Mouse (Mus musculus) kidney, embryonic 15.5 days (tissue): ENCODE data around the gene Nol3. TPM values are rescaled to one million over a fixed set of nuclear protein-coding genes. Genes with fewer than 3 reads are reported as not detected.

Experiments used
- ATAC-seq: fragments of 200-750 bp; cut with Nextera tagmentation; replicated peaks from 2 replicates; pipeline ENCODE4 v1.8.0; 2017; ENCODE audit warnings: moderate TSS enrichment; ENCODE audit not compliant: low FRiP score
- H3K27ac ChIP-seq: fragments of 300-500 bp; sonication (generic); 2 replicates; pipeline ENCODE4 v1.5.1; 2015; ENCODE audit warnings: mild to moderate bottlenecking, inconsistent platforms
- H3K27me3 ChIP-seq: fragments of 300-500 bp; sonication (generic); 2 replicates; pipeline ENCODE4 v1.6.1; 2015; ENCODE audit warnings: inconsistent platforms
- H3K36me3 ChIP-seq: fragments of 300-500 bp; sonication (generic); 2 replicates; pipeline ENCODE4 v1.6.1; 2015; ENCODE audit warnings: inconsistent platforms
- H3K4me1 ChIP-seq: fragments of 300-500 bp; sonication (generic); 2 replicates; pipeline ENCODE4 v1.6.1; 2015; ENCODE audit warnings: inconsistent platforms
- H3K4me2 ChIP-seq: fragments of 300-500 bp; sonication (generic); 2 replicates; pipeline ENCODE4 v1.6.1; 2015; ENCODE audit warnings: moderate library complexity, mild to moderate bottlenecking, inconsistent platforms
- H3K4me3 ChIP-seq: fragments of 300-500 bp; sonication (generic); replicated peaks from 2 replicates; pipeline ENCODE4 v1.5.1; 2015; ENCODE audit warnings: mild to moderate bottlenecking, inconsistent platforms
- H3K9ac ChIP-seq: fragments of 300-500 bp; sonication (generic); 2 replicates; pipeline ENCODE4 v1.6.1; 2015; ENCODE audit warnings: mild to moderate bottlenecking, inconsistent platforms
- H3K9me3 ChIP-seq: fragments of 300-500 bp; sonication (generic); replicated peaks from 2 replicates; pipeline ENCODE4 v1.6.1; 2016; ENCODE audit warnings: inconsistent platforms
- WGBS: fragments of 180-500 bp; shearing (Covaris S2); methylation state at CpG from one replicate; pipeline ENCODE4 v1.1.7; 2015; ENCODE audit warnings: mixed read lengths; 5-methylcytosine and 5-hydroxymethylcytosine counted together
- polyA plus RNA-seq: library from polyadenylated mRNA; unstranded; fragments of >200 nt; fragmentation: Nextera tagmentation; extraction: Ambion mirVana; gene quantifications from 2 replicates; pipeline ENCODE4 v1.2.1, GENCODE M21; 2015

Nol3 gene
- polyA plus RNA-seq, 1 experiment from 2014 or later: 0.84 TPM

DNA sequence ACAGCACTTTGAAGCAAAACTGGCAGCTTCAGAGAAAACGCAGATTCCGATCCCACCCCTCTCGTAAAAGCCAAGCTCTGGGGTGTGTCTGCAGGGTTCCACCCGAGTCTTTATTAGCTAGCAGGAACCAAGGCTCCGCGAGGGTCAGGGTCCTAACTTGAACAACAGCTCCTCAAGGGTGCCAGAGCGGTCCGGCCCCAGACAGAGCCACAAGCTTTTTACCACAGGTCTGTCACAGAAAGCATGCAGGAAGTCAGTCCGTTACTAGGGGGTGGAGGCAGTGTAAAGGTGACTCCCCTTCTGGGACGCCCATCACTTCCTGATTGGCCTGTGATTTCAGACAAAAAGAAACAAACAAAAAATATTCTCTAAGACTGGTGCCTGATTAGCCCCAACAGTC is 10.8 kb upstream of the Nol3 start:
- peak overlapping the region; percentile 82 for H3K4me2 ChIP-seq
- peaks cover 44% of the 10 kb centered on the region for H3K4me1 ChIP-seq
- peaks cover 90% of the 10 kb centered on the region for H3K27me3 ChIP-seq
- WGBS: 4% methylated on average over 10 of the region's 10 CpGs
- no peak overlapping the region for H3K27ac ChIP-seq
- no peaks in the 10 kb centered on the region for H3K9me3 ChIP-seq
- 0 out of 2 replicates have a peak overlapping the region, but pooled peaks have one; percentile 54 for H3K9ac ChIP-seq
- no peaks in the 10 kb centered on the region for H3K36me3 ChIP-seq
- no peak for ATAC-seq
- peak overlapping the region; percentile 60 for H3K4me3 ChIP-seq

DNA sequence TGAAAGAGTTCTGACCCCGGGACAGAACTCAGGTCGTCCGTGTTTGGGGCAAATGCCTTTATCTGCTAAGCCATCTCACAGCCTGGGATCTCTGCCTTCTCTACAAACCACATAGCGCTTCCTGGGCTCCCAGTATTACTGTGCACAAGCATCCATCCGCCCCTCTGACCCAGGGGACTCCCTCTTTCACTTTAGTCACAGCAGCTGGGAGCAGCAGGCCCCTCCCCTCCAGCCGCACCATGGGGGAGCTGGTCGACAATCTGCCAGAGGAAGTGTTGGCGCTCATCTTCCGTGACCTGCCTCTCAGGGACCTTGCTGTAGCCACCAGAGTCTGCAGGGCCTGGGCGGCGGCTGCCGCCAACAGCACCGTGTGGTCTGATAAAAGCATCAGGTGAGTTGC is 9.2 kb upstream of the Nol3 start:
- Histone ChIP-seq H3K4me3 (no peak overlapping the region), H3K9me3 (no peaks in the 10 kb centered on the region), H3K4me2 (no peak overlapping the region), H3K27ac (no peak overlapping the region), H3K4me1 (peaks cover 51% of the 10 kb centered on the region), H3K36me3 (no peaks in the 10 kb centered on the region), H3K9ac (no peak overlapping the region), H3K27me3 (peaks cover 90% of the 10 kb centered on the region)
- WGBS: 22% methylated on average over 13 of the region's 13 CpGs
- ATAC-seq: no peak

DNA sequence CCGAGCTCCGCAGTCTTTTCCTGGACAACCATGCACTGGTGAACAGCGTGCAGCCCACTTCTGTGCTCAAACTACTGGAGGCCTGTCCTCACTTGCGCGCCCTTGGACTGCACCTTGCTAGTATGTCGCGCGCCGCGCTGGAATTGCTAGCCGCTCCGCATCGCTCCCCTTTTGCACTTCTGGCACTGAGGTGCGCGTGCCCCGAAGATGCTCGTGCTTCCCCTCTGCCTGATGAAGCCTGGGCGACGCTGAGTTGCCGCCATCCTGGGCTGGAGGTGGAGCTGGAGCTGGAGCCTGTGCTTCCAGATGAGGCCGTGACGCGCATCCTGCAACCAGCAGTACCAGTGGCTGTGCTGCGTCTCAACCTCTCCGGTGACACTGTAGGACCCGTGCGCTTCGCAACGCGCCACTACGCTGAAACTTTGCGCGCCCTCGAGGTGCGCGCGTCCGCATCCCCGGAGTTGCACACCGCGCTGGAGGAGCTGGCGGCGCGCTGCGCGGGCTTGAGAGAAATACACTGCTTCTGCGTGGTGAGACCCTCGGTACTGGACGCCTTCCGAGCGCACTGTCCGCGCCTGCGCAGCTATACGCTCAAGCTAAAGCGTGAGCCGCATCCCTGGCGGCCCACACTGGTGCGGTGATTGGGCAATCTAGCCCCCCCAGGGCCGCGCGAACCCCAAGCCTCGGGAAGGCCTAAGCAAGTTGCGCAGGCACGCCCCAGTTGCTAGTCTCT is 7.4 kb upstream of the Nol3 start:
- Histone ChIP-seq H3K9ac (peak overlapping the region; percentile 22; the same call in 1 of the 2 replicates), H3K4me2 (peak overlapping the region; percentile 92), H3K27ac (no peak overlapping the region), H3K36me3 (no peaks in the 10 kb centered on the region), H3K27me3 (peaks cover 94% of the 10 kb centered on the region), H3K4me3 (peak overlapping the region; percentile 53), H3K9me3 (no peaks in the 10 kb centered on the region), H3K4me1 (peaks cover 51% of the 10 kb centered on the region)
- WGBS: under 1% methylated on average over 65 of the region's 65 CpGs
- ATAC-seq: peak; percentile 43

DNA sequence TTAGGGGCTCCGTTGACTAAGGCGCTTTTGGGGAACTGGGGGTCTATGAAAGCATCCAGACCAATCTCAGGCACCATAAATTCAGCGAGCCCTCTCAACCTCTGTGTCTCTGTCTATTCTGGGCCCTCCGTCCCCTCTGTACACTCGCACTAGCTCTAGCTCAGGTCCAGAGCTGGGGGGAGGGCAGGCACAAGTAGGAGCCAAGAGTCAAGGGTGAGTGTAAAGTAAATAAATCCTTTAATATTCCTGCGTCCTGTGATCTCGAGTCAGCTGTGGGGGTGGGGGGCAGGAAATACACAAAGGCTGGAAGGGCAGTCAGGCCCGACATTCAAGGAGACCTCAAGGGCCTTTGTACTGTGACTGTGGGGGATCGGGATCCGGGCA is 6.9 kb upstream of the Nol3 start:
- ATAC-seq: no peak
- H3K4me3 ChIP-seq: peak overlapping the region; percentile 53
- 2% methylated on average over 10 of the region's 10 CpGs for WGBS
- H3K27ac ChIP-seq: no peak overlapping the region
- H3K9me3 ChIP-seq: no peaks in the 10 kb centered on the region
- peak overlapping the region; percentile 35; the same call in 1 of the 2 replicates for H3K9ac ChIP-seq
- H3K4me2 ChIP-seq: peak overlapping the region; percentile 92
- H3K4me1 ChIP-seq: peaks cover 47% of the 10 kb centered on the region
- H3K36me3 ChIP-seq: no peaks in the 10 kb centered on the region
- H3K27me3 ChIP-seq: peaks cover 96% of the 10 kb centered on the region

DNA sequence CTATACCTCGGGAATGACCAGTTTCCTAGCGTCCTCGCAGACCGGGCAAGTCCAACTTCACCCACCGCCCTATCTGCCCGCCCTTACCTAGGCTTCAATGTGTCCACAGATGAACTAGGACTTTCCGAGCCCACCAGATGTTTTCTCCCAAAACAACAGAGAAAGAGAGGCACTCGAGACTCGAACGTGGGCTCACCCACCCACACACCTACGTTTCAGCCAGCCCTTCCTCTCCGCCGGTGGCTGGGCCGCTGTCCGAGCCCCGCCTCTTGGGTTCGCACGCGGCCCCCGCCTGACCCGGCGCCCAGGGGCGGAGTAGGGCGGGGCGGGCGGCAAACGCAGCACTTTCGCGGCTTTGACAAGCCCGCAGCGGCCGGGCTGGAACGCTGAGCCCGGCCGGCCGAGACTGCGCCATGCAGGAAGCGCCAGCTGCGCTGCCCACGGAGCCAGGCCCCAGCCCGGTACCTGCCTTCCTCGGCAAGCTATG is 6.4 kb upstream of the Nol3 start, which contains the start of gene Hsf4:
TSS of gene Hsf4 (plus strand) at position 341 of the 487 bp plus-strand sequence.
- WGBS: under 1% methylated on average over 42 of the region's 42 CpGs
- Histone ChIP-seq H3K9me3 (no peaks in the 10 kb centered on the region), H3K27me3 (peaks cover 99% of the 10 kb centered on the region), H3K4me2 (peak within 1 kb of the TSS; percentile 92), H3K4me1 (peaks cover 46% of the 10 kb centered on the region), H3K27ac (no peak within 1 kb of the TSS), H3K36me3 (no peaks in the 10 kb centered on the region), H3K4me3 (peak within 1 kb of the TSS; percentile 53), H3K9ac (peak within 1 kb of the TSS; percentile 35; the same call in 1 of the 2 replicates)
- ATAC-seq: 0 out of 2 replicates have a peak, but pooled peaks have one; percentile 9

DNA sequence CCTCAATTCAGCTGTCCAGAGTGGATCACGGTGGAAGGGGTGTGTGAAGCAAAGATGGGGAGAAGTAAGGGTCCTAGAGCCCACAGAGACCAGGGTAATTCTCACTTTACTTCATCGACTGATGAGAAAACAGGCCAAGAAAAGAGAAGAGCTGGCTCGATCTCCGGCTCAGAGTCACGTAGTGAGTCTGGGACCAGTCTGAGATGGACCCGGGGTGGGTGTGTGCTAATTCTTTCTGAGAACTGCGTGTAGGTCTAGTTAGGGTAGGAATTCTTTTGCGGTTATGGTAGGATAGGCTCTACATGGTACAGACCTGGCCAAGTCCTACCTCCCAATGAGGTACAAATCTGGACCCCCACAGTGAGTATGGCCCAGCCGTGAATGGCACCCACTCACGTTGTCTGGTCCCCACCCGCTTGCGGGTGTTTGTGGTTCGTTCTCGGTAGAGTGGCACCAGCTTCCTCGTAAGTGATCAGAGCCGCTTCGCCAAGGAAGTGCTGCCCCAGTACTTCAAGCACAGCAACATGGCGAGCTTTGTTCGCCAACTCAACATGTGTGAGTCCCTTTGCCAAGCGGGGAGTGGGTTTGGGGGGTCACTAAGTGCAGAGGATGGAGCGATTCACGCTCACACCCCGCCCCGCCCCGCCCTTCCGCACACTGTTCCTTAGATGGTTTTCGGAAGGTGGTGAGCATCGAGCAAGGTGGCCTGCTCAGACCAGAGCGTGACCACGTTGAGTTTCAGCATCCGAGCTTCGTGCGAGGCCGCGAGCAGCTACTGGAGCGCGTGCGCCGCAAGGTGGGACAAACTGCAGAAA is 5.6 kb upstream of the Nol3 start:
- peak overlapping the region; percentile 92 for H3K4me2 ChIP-seq
- peak overlapping the region; percentile 53 for H3K4me3 ChIP-seq
- H3K36me3 ChIP-seq: no peaks in the 10 kb centered on the region
- H3K4me1 ChIP-seq: peaks cover 40% of the 10 kb centered on the region
- ATAC-seq: no peak
- WGBS: 1% methylated on average over 39 of the region's 39 CpGs
- H3K27me3 ChIP-seq: peaks cover 100% of the 10 kb centered on the region
- no peak overlapping the region for H3K9ac ChIP-seq
- H3K9me3 ChIP-seq: no peaks in the 10 kb centered on the region
- no peak overlapping the region for H3K27ac ChIP-seq

DNA sequence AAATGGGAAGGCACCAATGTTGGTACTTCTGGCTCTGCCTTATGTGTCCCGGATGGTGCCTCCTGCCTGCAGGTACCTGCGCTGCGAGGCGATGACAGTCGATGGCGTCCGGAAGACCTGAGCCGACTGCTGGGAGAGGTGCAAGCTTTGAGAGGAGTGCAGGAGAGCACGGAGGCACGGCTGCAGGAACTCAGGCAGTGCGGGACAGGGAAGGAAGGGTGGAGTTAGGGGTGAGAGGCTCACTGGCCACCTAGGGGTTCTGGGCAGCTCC is 5.1 kb upstream of the Nol3 start:
- Histone ChIP-seq H3K27ac (no peak overlapping the region), H3K36me3 (no peaks in the 10 kb centered on the region), H3K27me3 (peaks cover 100% of the 10 kb centered on the region), H3K9ac (no peak overlapping the region), H3K9me3 (no peaks in the 10 kb centered on the region), H3K4me2 (peak overlapping the region; percentile 92; the same call in 1 of the 2 replicates), H3K4me1 (peaks cover 43% of the 10 kb centered on the region), H3K4me3 (peak overlapping the region; percentile 13; the same call in 1 of the 2 replicates)
- no peak for ATAC-seq
- under 1% methylated on average over 11 of the region's 11 CpGs for WGBS

DNA sequence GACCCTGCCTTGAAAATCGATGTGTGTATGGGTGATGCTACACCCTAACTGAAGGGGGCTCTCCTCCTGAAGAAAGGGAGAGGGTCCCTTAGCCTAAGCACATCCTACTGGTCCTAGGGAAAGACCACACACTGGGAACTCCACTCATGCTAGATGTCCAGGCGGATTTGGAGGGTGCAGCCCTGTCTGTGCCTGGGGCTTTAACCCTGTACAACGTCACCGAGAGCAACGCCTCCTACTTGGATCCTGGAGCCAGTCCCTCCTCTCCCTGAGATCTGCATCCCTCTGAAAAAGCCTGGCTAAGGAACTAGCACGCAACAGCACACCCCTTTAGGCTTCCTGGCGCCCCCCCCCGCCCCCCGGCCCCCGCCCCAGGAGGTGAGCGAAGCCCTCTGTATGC is 553 bp upstream of the Nol3 start:
- WGBS: 4% methylated on average over 10 of the region's 11 CpGs
- no peak overlapping the region for H3K9ac ChIP-seq

DNA sequence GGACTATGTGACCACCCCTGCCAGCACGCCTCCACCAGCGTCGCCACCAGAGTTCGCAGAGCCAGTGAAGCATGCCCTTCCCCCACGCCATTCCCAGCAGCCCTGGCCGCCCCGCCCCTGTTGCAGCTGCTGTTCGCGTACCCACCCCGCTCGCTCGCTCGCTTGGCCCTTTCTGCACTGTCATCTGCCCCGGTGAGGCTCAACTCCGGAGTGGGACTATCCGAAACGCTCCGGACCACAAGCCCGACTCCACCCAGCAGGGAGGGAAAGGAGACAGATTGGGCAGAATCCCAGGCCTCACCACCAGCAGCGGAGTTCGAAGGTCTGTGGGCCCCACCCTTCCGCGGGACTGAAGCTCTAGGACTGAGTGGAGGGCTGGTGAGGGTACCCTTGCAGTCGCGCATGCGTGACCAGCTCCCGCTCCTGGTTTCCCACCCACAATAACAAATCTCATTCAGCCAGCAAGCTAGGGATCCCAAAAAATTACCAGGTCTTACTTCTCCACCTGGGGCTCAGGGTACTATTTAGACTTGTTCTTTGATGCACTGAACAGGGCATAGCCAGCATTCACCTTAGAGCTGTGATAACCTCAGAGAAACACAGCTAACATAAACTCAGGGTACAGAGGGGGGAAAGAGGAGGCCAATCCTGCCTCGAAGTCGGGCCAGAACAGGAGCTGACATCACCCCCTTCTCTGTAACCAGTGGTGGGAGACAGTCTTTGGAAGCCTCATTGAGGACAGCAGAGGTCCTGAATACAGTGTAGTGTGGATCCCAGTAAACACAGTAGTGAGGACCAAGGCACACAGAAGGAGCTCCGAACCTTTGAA is 566 bp downstream of the Nol3 start:
- Histone ChIP-seq H3K36me3 (0 out of 2 replicates have a peak, but pooled peaks cover 6% of the 10 kb centered on the region), H3K9ac (no peak overlapping the region), H3K4me2 (peak overlapping the region; percentile 71), H3K27me3 (peaks cover 95% of the 10 kb centered on the region), H3K27ac (no peak overlapping the region), H3K9me3 (no peaks in the 10 kb centered on the region), H3K4me3 (peak overlapping the region; percentile 42), H3K4me1 (peaks cover 27% of the 10 kb centered on the region)
- peak; percentile 62; the same call in 1 of the 2 replicates for ATAC-seq
- WGBS: 3% methylated on average over 30 of the region's 30 CpGs

More for the DNA sequence above, 553 bp upstream of the Nol3 start:
- Histone ChIP-seq H3K36me3 (0 out of 2 replicates have a peak, but pooled peaks cover 3% of the 10 kb centered on the region), H3K27me3 (peaks cover 100% of the 10 kb centered on the region), H3K4me1 (peaks cover 33% of the 10 kb centered on the region), H3K27ac (no peak overlapping the region), H3K4me3 (no peak overlapping the region; the same call in 1 of the 2 replicates), H3K4me2 (peak overlapping the region; percentile 71), H3K9me3 (no peaks in the 10 kb centered on the region)
- ATAC-seq: no peak

DNA sequence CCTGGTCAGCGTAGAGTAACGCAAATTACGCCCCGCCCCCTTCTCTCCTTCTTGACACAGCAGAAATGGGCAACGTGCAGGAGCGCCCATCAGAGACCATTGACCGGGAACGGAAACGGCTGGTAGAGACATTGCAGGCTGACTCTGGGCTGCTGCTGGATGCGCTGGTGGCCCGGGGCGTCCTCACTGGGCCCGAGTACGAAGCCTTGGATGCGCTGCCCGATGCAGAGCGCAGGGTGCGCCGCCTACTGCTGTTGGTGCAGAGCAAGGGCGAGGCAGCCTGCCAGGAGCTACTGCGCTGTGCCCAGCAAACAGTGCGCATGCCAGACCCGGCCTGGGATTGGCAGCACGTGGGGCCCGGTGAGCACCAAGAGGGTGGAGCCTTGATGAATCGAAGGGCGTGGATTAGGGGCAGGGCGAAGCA is 3.0 kb downstream of the Nol3 start:
- Histone ChIP-seq H3K27me3 (peaks cover 71% of the 10 kb centered on the region), H3K4me1 (peaks cover 27% of the 10 kb centered on the region), H3K9ac (no peak overlapping the region), H3K9me3 (no peaks in the 10 kb centered on the region), H3K36me3 (peaks cover 12% of the 10 kb centered on the region; the same call in 1 of the 2 replicates), H3K4me3 (peak overlapping the region; percentile 26), H3K27ac (no peak overlapping the region), H3K4me2 (peak overlapping the region; percentile 52)
- peak; percentile 55; the same call in 1 of the 2 replicates for ATAC-seq
- WGBS: 2% methylated on average over 28 of the region's 28 CpGs

DNA sequence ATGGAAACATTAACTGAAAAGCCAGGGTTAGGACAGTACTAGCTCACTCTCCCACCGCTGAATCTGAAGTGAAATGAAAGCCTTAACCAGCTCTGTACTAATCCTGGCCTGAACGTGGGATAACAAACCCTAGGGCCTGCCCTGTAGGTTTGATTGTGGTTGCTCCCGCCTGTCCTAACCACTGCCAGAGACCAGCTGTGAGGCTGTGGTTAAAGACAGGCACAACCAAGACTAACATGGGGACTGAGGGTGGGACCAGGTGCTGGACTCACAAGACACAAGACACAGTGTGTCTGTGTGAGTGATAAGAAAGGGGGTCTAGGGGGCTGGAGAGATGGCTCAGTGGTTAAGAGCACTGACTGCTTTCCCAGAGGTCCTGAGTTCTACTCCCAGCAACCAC is 4.6 kb downstream of the Nol3 start:
- ATAC-seq: no peak
- H3K27ac ChIP-seq: no peak overlapping the region
- H3K4me3 ChIP-seq: no peak overlapping the region
- H3K36me3 ChIP-seq: peaks cover 12% of the 10 kb centered on the region
- H3K4me1 ChIP-seq: peaks cover 23% of the 10 kb centered on the region
- no peak overlapping the region for H3K9ac ChIP-seq
- peaks cover 55% of the 10 kb centered on the region for H3K27me3 ChIP-seq
- H3K4me2 ChIP-seq: no peak overlapping the region
- WGBS: 73% methylated on average over 3 of the region's 3 CpGs
- no peaks in the 10 kb centered on the region for H3K9me3 ChIP-seq
